Mouse (Mus musculus): Measurements from ENCODE around the gene Ermard.
"Not testable (repeated sequence)": the region's sequence is repeated elsewhere in the genome, so short reads cannot be mapped to it uniquely, and the experiment has no call there.

GRCm38 (mm10) chr17:14992522-14993138 lies 48.4 kb upstream of the Ermard start:
- not testable (repeated sequence) for TF ChIP-seq POLR2A (IDR thresholded peaks at IDR 0.05; ENCODE audit: low read depth, low read length); CTCF (IDR thresholded peaks at IDR 0.05; ENCODE audit: borderline replicate concordance, insufficient read depth, low read length)
